Mouse (Mus musculus) bone marrow macrophage, adult 2 months (primary cell): Measurements from ENCODE around the gene Mrps35. TPM values are rescaled to one million over a fixed set of nuclear protein-coding genes. Genes with fewer than 3 reads are reported as not detected.

ENCODE experiments used
- H3K27ac ChIP-seq: 2 replicates; pipeline ENCODE4 v1.5.1; 2012; ENCODE audit warnings: low read depth, low read length; ENCODE audit not compliant: insufficient read depth
- H3K4me1 ChIP-seq: 2 replicates; pipeline ENCODE4 v1.6.1; 2012; ENCODE audit warnings: low read length; ENCODE audit not compliant: control insufficient read depth, insufficient read depth
- H3K4me3 ChIP-seq: 2 replicates; pipeline ENCODE4 v1.5.1; 2012; ENCODE audit warnings: mild to moderate bottlenecking, low read length, moderate library complexity; ENCODE audit not compliant: insufficient read depth
- CTCF ChIP-seq: IDR thresholded peaks from 2 replicates; pipeline ENCODE4 v1.5.1; 2012; ENCODE audit warnings: low read depth, mild to moderate bottlenecking, low read length, moderate library complexity
- POLR2A ChIP-seq: IDR thresholded peaks from 2 replicates; pipeline ENCODE4 v1.6.1; 2012; ENCODE audit warnings: mild to moderate bottlenecking, low read depth, low read length, borderline replicate concordance
- polyA plus RNA-seq: library from polyadenylated mRNA; stranded (reverse); fragments of >200 nt; gene quantifications from 2 replicates; pipeline ENCODE4 v1.2.4, GENCODE M21; 2012; ENCODE audit not compliant: missing spikeins, insufficient read depth, insufficient read length

Mrps35 gene
- polyA plus RNA-seq, 1 experiment = 43.3 TPM

DNA sequence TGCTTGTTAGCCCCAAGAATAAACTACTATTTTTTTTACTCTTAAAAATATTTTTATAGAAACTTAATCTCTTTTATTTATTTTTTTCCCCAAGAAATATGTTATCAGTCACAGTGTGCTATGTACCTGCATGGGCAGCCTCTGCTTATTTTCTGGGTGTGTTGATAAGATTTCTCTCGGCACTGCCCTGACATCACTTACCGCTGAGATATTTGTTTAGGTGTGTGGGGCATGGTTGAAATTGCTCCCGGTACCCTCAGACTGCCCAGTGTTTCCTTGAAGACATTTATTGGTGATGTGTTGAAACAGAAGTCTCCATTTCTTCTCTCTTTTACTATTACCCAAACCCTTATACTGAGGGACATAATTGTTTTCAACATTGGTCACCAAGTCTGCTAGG, 17.8 kb upstream of the Mrps35 start:
- TF ChIP-seq POLR2A (no peak), CTCF (no peak)
- H3K4me3 ChIP-seq = no peak overlapping the region
- peaks cover 7% of the 10 kb centered on the region for H3K4me1 ChIP-seq
- H3K27ac ChIP-seq = no peak overlapping the region

DNA sequence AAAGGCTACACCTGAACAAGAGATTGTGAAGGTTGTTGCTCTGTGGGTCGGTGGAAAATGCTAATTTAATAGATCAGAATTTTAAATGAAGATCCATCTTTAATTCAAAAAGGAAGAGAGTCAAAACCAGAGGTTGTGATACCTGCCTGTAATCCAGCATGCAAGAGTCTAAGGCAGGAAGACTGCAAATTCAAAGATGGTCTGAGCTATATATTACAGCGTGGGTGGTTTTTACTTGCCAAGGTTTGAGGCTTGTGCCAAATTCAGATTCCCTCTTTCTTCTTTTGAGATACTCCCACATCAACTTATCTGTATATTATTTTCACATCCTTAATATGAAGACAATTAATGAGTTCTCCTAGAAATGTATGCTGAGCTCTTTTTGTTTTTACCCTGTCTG, 14.2 kb upstream of the Mrps35 start:
- TF ChIP-seq CTCF = no peak
- no peak for TF ChIP-seq POLR2A
- H3K27ac ChIP-seq = no peak overlapping the region
- H3K4me3 ChIP-seq = no peak overlapping the region

DNA sequence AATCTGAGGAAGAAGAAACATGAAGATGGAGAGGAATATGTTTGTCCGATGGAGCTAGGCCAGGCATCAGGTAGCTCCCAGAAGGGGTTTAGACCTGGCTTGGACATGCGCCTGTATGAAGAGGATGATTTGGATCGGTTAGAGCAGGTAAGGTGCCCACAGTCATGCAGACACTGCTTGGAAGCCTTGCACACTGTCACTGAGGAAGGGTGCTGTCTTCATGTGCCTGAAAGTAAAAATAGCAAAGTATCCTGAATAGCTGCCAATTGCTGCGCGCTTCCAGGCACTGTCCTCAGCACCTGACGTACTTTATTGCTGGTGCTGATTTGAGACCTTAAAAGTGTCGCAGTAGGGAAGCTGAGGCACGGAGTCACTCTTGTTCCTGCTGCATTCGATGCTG, 13.0 kb upstream of the Mrps35 start:
- Histone ChIP-seq H3K4me1 (no peaks in the 10 kb centered on the region), H3K27ac (no peak overlapping the region), H3K4me3 (no peak overlapping the region)
- TF ChIP-seq CTCF = no peak
- no peak for TF ChIP-seq POLR2A

More for the DNA sequence above, 14.2 kb upstream of the Mrps35 start:
- peaks cover 4% of the 10 kb centered on the region for H3K4me1 ChIP-seq

DNA sequence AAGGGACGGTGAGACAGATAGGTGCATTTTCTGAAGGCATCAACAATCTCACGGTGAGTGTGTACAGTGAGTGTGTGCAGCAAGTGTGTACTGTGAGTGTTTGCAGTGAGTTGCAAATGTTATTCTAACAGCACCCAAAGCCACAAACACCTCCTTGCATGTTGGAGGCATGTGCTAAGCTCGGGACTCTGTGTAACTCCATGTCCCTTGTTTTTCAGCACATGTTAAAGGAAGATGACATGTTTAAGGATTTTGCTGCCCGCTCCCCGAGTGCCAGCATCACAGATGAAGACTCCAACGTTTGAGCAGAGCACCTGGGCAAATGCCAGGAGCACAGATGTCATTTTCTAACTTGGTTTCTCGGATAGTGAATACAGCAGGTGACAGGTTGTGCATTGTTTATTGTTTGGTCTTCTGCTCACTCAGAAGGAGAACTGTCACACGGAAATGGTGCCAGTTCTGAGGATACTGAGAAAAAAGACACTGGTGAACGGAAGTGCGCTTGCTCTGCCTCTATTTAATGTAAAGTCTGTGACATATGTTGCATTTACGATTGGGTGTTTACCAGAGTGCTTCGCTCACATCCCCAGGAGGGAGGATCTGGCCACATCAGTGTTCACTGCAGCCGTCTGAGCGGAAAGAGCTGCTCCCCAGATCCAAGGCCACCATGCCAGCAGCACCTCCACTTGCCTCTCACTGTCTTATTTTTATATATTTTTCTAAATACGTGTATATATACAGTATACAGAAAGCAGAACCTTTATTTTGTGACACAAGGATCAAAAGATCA, 12.3 kb upstream of the Mrps35 start:
- no peak overlapping the region for H3K27ac ChIP-seq

DNA sequence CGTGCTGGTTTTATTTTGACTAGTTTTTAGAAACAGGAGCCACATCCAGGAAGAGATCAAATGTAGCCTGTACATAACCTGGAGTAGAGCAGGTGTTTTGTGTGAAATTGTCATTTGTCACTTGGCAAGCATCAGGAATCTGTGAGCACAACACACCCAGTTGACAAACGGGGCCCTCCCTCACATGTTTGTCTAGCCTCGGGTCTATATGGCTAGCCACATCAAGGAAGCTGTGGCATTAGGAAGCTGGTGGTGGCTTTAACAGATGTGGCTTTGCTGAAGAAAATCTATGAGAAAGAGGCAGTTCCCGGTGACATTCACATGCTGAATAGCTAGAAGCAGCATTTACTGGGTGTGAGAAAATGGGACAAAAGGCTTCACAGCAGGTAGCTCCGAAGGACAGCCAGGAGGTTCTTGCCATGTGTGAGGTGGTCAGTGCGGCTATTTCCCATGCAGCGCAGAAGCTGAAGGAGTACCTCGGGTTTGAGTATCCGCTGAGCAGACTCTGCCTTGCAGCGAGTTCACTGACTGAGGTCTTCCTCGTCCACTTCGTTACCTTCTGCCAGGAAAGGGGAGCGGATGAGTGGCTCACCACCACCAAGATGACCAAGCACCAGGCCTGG, 10.2 kb upstream of the Mrps35 start, which contains the start of gene Rep15:
TSS of gene Rep15 (plus strand) at position 282 of the 623 bp plus-strand sequence.
- Histone ChIP-seq H3K4me3 (no peak within 1 kb of the TSS), H3K4me1 (no peaks in the 10 kb centered on the region), H3K27ac (no peak within 1 kb of the TSS)
- TF ChIP-seq CTCF (no peak), POLR2A (no peak)

More for the DNA sequence above, 12.3 kb upstream of the Mrps35 start:
- Histone ChIP-seq H3K4me1 (no peaks in the 10 kb centered on the region), H3K4me3 (no peak overlapping the region)
- TF ChIP-seq CTCF (no peak), POLR2A (no peak)

DNA sequence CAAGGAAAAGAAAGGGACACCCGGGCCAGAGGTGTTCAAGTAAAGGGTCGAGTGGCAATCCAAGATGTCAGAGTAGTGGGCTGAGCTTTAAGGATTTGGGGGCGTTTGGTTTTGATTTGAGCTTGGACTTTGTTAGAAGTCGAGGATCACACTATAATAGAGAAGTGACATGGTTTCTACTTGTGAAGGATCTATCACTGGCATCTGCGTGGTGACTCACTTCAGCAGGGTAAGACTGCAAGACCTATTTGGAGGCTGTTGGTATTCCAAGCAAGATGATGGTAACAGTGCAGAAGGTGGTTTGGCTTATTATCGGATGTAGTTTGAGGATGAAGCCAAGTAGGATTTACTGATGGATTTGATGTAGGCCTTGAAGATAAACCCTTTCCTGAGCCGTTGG, 1.1 kb downstream of the Mrps35 start:
- Histone ChIP-seq H3K27ac (no peak overlapping the region), H3K4me1 (peaks cover 7% of the 10 kb centered on the region), H3K4me3 (peak overlapping the region; percentile 76)
- TF ChIP-seq CTCF (no peak), POLR2A (no peak)

DNA sequence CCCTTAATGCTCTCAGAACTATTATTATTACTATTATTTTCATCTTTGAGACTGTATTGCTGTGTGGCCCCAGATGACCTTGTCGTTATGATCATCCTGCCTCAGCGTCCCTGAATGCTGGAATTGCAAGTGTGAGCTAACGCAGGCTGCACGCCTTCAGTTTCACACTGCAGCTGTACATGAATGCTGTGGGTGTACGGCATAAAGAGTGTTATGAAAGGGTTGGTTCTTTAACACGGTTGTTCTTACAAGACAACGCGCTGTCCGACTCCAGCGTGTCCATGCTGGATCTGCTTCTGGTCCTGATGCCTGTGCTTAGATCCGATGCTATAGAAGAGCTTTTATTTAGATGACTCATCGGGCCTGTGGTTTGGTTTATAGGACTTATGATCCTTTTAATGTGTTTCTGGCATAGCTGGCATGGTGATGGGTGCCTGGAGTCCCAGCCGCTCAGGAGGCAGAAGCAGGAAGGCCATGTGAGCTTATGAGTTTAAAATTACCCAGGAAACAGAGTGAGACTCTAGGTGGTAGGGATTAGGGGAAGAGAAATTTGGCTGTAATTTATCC, 6.8 kb downstream of the Mrps35 start:
- Histone ChIP-seq H3K27ac (no peak overlapping the region), H3K4me3 (no peak overlapping the region), H3K4me1 (no peaks in the 10 kb centered on the region)
- no peak for TF ChIP-seq POLR2A
- TF ChIP-seq CTCF = no peak

DNA sequence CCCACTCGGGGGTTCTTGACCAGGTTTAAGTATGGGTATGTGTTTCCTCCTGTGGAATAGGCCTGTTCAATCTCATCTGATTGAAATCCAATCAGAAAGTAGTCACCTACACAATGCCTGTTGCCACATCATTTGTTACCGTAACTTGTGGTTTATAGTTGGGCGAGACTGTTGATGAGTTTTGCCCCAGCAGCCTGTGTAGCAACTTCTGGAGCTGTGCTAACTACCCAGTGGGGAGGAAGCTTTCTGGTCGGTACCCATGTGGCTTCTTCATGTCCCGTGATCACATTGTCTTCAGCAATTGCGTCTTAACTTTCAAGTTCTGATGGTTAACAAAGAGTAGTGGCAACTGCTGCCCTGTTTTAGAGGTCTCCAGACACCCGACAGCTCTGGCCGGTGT, 9.1 kb downstream of the Mrps35 start:
- no peaks in the 10 kb centered on the region for H3K4me1 ChIP-seq
- no peak overlapping the region for H3K27ac ChIP-seq
- no peak overlapping the region for H3K4me3 ChIP-seq
- no peak for TF ChIP-seq CTCF
- TF ChIP-seq POLR2A = no peak

DNA sequence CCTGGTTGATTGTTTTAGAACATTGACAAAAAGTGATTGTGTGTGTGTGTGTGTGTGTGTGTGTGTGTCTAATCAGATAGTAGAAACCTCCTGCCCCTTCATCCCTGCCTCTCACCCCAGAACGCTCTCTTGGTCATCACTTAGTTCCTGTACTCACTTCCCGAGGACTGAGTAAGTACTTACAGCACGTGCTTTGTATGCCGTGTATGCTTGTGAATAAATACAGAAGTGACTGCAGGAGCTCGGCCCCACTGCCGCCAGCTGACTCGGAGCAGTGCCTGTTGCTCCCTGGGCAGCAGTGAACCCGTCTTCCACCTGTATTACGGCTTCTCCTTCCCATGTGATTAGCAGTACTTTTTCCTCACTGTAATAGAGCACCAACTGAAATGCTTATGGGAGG, 9.9 kb downstream of the Mrps35 start:
- Histone ChIP-seq H3K4me3 (no peak overlapping the region), H3K4me1 (no peaks in the 10 kb centered on the region), H3K27ac (no peak overlapping the region)
- TF ChIP-seq CTCF (no peak), POLR2A (no peak)
